Mouse (Mus musculus) embryo, embryonic 11 days (tissue): ENCODE results near the gene Izumo1r.

Experiments used
- DNase-seq: peaks from one replicate; pipeline ENCODE4 v3.0.0-alpha.2; 2015

Gene Izumo1r

GRCm38 (mm10) chr9:14903581-14904378, at the start of gene Izumo1r:
TSS of gene Izumo1r (minus strand) at chr9:14903949.
- peak; percentile 40 for DNase-seq

- no peak for DNase-seq
Observed at GRCm38 (mm10) chr9:14951072-14951471, 47.3 kb upstream of the Izumo1r start.

- no peak for DNase-seq
Observed at GRCm38 (mm10) chr9:14948843-14949242, 45.1 kb upstream of the Izumo1r start.

GRCm38 (mm10) chr9:14946677-14947076, 42.9 kb upstream of the Izumo1r start:
- DNase-seq, result no peak

- no peak for DNase-seq
Observed at GRCm38 (mm10) chr9:14945919-14946318, 42.2 kb upstream of the Izumo1r start.

GRCm38 (mm10) chr9:14942143-14942720, 38.5 kb upstream of the Izumo1r start:
- no peak for DNase-seq

GRCm38 (mm10) chr9:14939610-14940009, 35.9 kb upstream of the Izumo1r start:
- DNase-seq, result no peak

- no peak for DNase-seq
Observed at GRCm38 (mm10) chr9:14937308-14937707, 33.6 kb upstream of the Izumo1r start.

- no peak for DNase-seq
Observed at GRCm38 (mm10) chr9:14934851-14935250, 31.1 kb upstream of the Izumo1r start.

- DNase-seq, result no peak
Observed at GRCm38 (mm10) chr9:14931943-14932342, 28.2 kb upstream of the Izumo1r start.

- DNase-seq, result no peak
Observed at GRCm38 (mm10) chr9:14931211-14931610, 27.5 kb upstream of the Izumo1r start.

GRCm38 (mm10) chr9:14926593-14926992, 22.8 kb upstream of the Izumo1r start:
- DNase-seq, result no peak

GRCm38 (mm10) chr9:14923625-14924024, 19.9 kb upstream of the Izumo1r start:
- DNase-seq, result no peak

- DNase-seq, result no peak
Observed at GRCm38 (mm10) chr9:14921971-14922560, 18.3 kb upstream of the Izumo1r start.

GRCm38 (mm10) chr9:14921254-14921653, 17.5 kb upstream of the Izumo1r start:
- no peak for DNase-seq

GRCm38 (mm10) chr9:14920608-14921007, 16.9 kb upstream of the Izumo1r start:
- no peak for DNase-seq

GRCm38 (mm10) chr9:14918825-14919668, 15.3 kb upstream of the Izumo1r start:
- no peak for DNase-seq

- DNase-seq, result no peak
Observed at GRCm38 (mm10) chr9:14917661-14918060, 13.9 kb upstream of the Izumo1r start.

GRCm38 (mm10) chr9:14912037-14912436, 8.3 kb upstream of the Izumo1r start:
- DNase-seq, result no peak

- DNase-seq, result no peak
Observed at GRCm38 (mm10) chr9:14909981-14910380, 6.2 kb upstream of the Izumo1r start.

- no peak for DNase-seq
Observed at GRCm38 (mm10) chr9:14907816-14908415, 4.2 kb upstream of the Izumo1r start.

- DNase-seq, result no peak
Observed at GRCm38 (mm10) chr9:14905956-14906355, 2.2 kb upstream of the Izumo1r start.
